Mouse (Mus musculus) thymus, postnatal 14 days (tissue): ENCODE results near the gene Tbx10.
A peak's percentile ranks its signal among the peaks of the same experiment; 100 is the strongest.
"Not testable (repeated sequence)": the region's sequence is repeated elsewhere in the genome, so short reads cannot be mapped to it uniquely, and the experiment has no call there.

Source experiments
- DNase-seq: peaks from one replicate; pipeline ENCODE4 v3.0.0; 2021

Tbx10 gene

DNA sequence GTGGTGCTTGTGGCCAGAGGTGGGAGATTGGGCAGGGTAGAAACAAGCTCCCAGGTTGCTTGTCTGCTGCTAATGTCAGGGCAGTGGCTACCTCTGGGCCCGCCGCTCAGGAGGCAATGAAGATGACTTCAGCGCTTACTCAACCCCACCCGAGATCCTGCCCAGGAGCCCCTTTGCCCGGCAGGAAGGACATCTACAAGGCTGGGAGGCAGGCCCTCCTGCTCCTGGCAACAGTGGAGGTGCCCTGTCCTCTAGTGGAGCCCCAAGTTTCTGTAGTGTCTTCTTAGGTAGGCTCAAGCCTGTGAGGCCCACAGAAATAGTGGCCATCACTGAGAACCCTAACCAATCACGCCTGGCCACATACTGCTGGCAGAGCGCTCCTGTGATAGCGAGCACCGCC lies 12.5 kb downstream of the Tbx10 start:
- DNase-seq, result no peak

DNA sequence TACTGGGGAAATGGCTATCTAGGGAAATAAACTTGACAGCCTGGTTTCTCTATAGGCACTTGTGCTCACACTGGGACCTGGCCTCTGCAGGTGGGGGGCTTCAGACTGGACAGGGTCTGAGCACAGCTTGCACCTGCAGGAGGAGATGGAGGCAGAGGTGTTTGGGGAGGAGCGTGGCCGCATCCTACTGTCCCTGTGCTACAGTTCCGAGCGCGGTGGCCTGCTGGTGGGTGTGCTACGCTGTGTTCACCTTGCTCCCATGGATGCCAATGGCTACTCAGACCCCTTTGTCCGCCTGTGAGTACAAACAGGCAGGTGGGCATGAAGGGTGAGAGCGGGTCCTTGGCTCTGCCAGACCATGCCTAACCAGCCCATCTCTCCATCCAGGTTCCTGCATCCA lies 13.4 kb downstream of the Tbx10 start:
- no peak for DNase-seq

DNA sequence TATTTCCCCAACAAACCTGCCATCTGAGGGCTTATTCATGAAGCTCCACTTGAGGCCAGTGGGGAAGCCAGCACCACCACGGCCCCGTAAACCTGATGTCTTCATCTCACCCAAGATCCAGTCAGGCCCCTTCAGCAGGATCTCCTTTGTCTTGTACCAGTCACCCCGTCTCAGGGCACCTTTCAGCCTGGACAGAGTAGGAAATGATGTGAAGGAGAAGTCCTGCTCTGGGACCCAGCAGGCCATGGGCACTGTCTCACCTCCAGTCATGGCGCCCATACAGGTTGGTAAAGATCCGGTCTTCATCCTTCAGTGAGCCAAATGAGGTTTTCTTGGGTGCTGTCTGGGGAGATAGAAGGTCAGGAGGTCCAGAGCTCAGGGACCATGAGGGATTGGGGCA lies 18.5 kb downstream of the Tbx10 start:
- DNase-seq, result no peak

DNA sequence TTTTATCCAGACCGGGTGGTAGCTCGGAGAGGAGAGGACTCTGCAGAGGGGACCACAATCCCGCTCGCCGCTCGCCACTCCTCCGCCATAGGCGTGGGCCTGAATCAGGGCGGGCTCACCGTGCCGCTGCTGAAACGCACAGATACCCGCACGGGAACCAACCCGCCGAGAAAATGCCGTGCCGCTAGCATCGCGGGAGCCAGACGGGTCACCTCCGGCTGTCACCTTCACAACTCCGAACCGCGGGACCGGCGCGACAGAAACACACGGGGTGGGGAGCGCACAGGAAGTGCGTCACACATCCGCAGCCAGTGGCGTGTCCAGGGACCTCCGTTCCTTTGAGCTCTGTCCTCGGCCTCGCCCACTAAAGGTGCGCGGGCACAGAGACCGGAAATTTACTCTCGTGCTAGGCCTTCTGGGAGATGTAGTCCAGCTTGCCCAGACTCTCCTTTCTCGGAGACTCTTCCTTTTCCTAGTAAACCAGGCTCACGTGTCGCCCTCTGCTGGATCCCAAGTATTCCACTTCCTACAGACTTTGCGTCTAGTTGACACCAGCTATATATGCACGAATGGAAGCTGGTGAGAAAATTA lies 20.0 kb downstream of the Tbx10 start, which contains the start of gene Ndufv1:
Ndufv1 (minus strand) TSS at position 375 of the 591 bp plus-strand sequence.
- peak; percentile 96 for DNase-seq

DNA sequence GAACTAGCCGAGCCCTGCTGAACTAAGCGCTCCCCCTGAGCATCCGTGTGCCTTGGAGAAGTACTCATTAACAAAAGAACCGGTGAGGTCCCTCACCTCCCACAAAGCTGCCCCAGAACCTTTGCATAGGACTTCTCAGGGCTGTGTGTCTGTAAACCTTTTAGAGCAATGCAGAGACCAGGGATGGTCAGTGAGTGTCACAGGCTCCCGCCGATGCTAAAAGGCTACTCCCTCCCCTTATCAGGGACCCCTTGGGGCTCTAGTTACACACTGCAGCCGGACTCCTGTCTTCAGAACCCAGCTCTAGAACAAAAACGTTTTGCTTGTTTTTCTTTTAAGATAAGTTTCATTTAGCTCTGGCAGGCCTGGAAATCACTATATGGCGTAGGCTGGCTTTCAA lies 20.5 kb downstream of the Tbx10 start:
- DNase-seq, result no peak

DNA sequence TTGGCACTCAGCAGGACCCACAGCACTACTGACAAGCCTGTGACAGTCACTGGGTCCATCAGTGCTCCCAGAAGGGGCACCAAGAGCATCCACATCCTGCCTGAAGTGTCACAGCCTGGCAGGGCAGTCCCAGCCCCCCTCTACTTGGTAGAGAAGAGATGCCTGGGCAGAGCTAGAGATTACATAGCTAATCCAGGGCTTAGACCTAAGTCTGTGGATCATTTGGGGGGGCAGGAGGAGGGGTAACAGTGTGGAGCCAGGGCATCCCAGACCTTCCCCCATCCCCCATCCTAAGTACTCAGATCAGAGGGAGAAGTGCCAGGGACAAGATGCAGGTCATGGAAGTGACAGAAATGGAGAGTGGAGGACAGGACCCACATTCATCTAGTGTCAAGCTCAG lies 22.2 kb downstream of the Tbx10 start:
- no peak for DNase-seq

DNA sequence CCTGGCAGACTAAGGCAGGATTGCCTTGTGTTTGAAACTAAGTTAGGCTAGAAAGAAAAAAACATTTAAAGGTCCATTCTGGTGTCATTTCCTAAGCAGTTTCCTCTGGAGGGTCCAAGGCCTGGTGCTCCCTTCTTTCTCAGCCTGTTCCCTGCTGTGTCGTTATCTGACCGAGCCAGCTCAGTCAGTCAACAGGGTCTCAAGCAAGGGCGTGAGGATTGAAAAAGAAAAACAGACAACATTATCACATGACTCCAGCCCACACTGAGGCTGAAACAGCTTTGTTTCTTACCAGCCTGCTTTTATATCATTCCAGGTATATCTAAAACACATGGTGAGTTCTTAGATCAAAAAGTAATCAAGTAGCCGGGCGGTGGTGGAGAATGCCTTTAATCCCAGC lies 23.1 kb downstream of the Tbx10 start:
- no peak for DNase-seq

DNA sequence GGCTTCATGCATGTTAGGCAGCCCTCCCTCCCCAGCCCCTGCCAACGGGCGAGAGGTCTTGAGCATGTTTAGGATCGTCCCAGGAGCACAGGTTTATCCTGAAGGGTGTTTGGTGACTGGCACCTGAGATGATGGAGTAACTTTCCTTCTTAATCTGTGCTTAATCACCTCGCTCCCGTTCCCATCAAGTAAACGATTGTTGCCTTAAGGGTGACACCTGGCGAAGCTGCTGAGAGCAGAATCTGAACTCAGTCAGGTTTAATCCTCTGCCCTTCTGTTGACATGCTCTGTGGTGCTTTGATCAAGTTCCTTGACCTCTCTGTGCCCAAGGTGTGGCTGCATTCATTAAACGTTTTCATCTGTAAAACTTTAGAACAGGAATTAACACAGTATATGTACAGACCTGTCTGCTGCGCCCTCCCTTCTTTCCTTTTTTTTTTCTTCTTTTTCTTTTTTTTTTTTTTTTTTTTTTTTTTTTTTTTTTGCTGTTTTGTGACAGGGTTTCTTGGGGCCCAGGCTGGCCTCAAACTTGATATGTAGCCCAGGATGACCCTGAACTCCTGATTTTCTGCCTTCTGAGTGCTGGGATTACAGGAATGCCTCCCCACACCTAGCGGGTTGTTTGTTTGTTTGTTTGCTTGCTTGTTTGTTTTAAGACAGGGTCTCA lies 25.5 kb downstream of the Tbx10 start:
- no peak for DNase-seq

DNA sequence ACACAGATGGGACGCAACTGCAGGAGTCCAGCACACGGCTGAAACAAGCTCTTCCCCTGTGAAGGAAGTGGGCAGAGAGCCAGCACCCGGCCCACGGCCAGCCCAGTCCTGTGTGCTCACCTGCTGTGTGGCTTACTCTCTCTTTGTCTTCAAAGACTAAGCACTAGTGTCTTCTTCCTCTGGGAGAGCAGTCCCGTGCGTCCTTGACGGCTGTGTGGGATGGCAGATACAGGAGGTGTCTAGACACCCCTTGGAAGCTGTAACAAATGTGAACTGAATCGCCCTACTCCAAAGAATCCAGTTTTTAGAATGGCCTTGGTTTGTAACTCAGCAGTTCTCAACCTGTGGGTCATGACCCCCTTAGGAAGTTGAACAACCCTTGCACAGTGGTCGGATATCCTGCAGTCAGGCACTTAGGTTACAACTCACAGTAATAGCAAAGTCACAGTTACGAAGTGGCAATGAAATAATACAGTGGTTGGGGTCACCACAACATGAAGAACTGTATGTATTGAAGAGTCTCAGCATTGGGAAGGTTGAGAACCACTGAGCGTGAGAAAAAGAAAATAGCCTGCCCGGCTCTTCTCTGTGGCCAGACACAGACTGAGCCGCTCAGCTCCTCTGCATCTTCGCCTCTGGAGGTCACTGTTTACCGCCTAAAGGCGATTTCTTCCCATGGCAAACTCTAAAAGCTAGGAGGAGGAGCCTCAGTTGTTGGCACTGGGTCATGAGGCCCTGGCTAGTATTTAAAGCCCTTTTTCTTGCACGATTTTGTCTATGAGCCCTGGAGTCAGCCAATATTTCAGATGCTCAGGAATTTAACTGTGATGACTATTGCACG lies 26.4 kb downstream of the Tbx10 start:
- peak; percentile 66 for DNase-seq

DNA sequence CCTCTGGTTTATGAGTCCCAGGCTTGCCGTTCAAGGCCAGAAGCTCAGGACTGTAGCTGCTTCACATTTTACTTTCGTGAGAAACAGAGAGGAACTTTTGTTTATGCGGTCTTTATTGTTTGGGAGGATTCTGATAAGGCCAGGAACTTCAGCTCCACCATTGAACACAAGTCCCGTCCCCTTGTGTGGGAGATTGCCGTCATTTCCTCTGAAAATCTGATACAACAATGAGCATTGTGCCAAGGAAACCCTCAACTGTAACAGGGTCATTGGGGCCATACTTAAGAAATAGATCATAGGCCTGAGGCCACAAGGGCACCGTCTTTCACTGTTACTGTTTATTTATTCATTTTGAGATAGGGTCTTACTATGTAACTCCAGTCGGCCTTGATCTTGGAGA lies 30.6 kb downstream of the Tbx10 start:
- DNase-seq, result no peak

DNA sequence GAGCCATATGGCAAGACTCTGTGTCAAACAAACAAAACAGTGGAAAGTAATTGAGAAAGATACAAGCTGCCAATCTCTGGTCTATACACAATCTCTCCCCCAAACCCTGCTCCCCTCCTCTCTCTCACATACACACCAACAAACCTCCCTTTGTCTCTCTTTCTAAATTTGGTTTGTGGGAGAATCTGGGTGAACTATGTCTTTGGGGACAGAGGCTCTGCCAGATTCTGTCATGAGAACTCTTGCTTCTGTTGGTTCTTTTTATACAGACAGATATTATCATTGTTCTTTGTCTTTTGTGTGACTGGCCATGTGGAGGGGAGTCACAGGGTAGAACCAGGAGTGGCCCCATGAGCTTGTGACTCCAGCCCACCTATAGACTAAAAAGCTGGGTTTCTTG lies 35.0 kb downstream of the Tbx10 start:
- no peak for DNase-seq

DNA sequence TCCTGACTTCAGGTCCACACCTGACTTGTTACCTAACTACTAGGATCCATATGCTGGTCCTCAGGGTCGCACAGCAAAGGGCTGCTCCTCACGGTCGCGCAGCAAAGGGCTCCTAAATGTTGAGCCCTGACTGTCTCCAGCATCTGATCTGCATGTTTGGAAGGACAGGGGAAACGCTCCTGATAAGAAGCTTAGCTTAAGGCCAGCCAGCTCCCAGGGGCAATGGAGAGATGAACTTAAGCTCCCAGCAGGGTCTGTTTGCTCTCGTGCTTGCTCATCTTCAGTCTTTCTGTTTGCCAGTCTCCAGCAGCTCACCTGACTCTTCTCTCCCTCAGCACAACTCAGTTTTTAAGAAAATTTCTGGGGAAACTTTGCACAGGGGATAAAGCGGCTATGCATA lies 40.1 kb downstream of the Tbx10 start:
- DNase-seq, result no peak

DNA sequence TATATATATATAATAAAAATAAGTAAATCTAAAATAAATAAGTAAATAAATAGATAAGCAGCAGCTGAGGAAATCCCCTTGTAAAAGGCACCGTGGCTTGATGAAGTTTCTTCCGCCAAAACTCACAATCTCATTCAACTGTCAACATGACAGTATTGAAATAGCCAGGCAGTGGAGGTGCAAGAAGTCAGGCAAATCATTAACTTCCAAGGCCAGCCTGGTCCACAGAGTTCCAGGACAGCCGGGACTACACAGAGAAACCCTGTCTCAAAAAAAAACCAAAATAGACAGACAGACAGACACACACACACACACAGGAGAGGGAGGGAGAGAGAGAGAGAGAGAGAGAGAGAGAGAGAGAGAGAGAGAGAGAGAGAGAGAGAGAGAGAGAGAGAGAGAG lies 40.7 kb downstream of the Tbx10 start:
- no peak for DNase-seq

DNA sequence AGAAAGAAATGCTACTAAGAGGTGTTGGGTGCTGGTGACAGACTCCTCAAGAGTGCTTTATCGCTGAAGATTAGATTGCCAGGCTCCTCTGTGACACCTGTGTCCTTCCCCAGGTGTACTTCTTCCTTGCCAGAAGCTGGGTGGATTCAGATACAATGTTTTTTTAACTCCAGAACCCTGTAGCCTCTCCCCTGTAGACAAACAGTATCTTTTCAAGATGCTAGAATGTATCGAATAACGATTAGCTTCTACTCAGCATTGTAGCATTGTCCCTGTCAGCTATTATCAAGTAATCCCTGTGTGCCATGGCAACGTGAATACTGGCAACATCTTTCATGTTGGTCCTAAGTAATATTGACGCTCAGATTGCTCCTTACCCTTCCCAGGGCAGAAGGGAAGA lies 41.2 kb downstream of the Tbx10 start:
- DNase-seq, result no peak

DNA sequence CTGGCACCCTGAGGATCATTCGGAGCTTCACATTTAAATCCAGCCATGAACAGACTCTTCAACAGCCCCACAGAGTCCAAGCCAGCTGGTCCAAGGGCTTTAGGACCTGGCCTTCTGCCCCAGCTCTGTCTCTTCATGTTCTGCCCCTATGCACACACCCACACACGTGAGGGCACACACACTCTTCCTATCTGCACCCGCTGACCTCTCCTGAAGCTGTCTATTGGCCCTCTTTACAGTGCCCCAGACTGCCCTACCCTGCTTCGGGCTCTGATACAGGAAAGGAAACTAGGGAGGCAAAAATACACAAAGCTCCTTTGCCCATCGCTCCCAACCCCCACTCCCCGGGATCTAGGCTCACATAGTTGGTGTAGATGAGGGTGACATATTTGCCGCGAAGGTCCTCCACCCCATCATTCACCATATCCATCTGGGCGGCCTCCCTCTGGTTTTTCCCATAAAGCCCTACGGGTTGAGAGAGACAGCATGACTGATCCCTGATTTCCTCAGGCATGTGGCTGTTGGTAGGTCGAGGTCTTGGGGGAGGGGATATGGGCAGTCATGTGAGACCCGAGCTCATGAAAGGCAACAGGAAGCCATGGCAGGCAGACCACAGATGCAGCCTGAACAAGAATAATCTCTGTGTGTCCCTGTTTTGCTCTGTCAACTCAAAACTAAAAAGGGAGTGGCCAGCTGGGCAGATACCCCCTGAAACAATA lies 43.9 kb downstream of the Tbx10 start:
- no peak for DNase-seq

DNA sequence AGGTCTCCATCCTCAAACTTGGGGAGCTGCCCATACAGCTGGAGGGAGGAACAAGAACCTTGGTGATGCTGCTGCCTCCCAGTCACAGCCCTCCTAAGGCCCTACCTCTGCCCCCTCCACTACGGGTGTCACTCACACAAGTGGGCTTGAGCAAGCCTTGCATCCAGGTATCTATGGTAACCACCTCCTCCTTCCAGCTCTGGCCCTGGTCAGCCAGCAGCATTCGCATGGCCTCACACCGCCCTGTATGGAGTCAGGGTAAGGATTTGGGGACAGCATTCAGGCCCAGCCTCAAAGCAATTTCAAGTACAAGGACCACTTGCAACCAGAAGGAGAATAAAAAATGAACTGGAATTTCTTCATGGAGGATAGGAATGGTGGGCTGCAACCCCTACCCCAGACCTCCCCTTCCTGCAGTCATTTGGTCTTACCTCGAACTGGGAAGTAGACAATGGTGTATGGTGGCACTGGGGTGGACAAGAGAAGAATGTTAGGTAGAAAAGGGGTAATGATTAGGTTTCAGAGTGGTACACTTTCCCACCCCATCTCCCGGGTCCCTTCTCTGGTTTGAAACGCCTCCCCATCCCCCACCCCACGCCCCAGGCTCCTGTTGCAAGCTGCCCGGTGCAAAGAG lies 44.7 kb downstream of the Tbx10 start:
- not testable (repeated sequence) for DNase-seq

DNA sequence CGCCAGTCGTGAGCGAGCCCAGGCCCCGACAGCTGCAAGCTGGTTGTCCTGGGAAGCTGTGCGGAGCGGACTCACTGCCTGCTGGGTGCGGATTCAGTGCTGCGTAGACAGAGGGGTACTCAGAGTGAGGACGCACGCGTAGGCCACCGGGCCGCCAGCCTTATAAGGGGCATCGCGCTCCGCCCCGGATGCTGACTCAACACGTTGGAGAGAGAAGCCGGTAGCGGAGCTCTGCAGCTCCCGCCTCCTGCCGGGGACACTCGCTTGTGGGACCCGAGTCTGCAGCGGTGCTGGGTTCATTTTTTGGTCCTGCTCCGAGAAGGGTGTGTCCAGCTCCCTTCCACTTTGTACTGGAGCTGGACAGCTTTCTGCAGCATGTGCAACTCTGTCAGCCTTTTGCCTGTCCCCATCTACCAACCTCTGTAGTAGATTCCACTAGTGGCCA lies 45.3 kb downstream of the Tbx10 start, which contains the start of gene Gstp1:
Gstp1 (minus strand) TSS at position 198 of the 445 bp plus-strand sequence.
- peak; percentile 91 for DNase-seq

DNA sequence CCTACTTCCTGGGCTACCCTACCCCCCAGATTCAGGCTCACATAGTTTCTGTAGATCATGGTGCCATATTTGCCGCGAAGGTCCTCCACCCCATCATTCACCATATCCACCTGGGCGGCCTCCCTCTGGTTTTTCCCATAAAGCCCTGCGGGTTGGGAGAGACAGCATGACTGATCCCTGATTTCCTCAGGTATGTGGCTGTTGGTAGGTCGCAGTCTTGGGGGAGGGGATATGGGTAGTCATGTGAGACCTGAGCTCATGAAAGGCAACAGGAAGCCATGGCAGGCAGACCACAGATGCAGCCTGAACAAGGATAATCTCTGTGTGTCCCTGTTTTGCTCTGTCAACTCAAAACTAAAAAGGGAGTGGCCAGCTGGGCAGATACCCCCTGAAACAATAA lies 48.4 kb downstream of the Tbx10 start:
- not testable (repeated sequence) for DNase-seq

DNA sequence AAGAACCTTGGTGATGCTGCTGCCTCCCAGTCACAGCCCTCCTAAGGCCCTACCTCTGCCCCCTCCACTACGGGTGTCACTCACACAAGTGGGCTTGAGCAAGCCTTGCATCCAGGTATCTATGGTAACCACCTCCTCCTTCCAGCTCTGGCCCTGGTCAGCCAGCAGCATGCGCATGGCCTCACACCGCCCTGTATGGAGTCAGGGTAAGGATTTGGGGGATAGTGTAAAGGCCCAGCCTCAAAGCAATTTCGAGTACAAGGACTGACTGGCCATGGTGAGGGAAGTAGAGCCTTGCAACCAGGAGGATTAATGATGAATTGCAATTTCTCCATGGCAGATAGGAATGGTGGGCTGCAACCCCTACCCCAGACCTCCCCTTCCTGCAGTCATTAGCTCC lies 48.9 kb downstream of the Tbx10 start:
- DNase-seq, result not testable (repeated sequence)

DNA sequence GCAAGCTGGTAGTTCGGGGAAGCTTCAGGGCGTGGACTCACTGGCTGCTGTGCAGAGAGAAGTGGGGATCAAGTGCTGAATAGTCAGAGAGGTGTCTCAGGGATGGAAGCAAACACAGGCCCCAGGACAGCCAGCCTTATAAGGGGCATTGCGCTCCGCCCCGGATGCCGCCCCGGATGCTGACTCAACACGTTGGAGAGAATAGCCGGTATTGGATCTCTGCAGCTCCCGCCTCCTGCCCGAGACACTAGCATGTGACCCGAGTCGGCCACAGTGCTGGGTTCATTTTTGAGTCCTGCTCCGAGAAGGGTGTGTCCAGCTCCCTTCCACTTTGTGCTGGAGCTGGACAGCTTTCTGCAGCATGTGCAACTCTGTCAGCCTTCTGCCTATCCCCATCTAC lies 49.6 kb downstream of the Tbx10 start:
- no peak for DNase-seq

DNA sequence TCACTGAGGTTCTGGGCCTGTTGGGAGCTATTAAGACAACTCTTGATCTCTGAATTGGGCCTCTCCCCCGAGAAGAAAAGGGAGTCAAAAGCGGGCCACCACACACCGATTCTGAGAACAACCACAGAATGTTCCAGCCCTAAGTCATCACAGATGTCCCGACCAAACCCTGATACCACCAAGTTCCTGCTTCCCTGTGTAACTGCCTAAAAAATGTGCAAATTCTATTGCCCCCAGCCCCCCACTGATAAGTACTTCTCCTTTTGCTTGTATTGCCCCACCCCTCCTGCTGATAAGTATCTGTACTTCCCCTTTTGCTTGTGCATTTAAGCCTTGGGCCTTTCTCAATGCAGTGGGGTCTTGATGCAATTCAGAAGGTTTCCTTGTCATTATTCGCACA lies 51.6 kb downstream of the Tbx10 start:
- DNase-seq, result not testable (repeated sequence)

DNA sequence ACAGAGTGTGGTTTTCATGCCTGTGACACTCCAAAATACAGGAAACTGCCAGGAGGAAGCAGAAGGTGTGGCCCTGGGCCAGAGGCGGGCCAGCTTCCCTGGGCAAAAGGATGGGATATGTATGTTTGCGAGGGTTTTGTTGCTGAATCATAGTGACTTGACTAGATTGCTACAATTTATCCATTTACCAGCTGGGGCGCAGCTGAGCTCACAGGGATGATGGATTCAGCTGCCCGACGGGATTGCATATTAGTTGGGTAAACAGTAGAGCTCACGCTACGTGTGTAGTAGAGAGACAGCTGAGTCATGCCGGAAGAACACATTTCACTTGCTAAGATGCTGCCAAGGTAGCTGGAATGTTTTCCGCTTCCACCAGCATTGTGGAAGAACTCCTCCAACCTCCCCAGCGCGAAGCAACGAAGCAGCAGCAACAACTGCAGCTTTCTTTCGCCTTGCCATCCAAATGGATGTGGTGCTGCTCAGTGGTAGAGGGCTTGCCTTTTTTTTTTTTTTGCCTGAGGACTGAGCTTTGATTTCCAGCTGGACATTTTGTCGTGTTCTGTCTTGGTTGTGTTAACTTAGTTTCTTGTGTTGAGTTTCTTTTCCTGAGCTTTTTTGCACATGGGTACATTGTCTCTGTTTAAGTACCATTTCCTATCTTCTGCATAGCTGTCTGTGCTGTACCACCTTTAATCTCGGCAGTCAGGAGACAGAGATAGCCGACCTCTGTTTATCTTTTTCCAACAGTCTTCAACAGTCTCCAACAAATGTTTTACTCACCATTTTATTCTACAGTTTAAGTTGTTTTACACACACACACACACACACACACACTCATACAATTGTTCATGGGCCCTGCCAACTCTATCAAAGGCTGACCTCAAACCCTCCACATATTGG lies 53.7 kb downstream of the Tbx10 start, which contains the start of gene Gstp2:
Gstp2 (minus strand) TSS at position 58 of the 900 bp plus-strand sequence.
- DNase-seq, result no peak
